Mouse (Mus musculus) spleen, adult 2 months (tissue): ENCODE measurements around the gene Pitpnm2. TPM values are rescaled to one million over a fixed set of nuclear protein-coding genes. Genes with fewer than 3 reads are reported as not detected.

ENCODE experiments used
- DNase-seq, 2 experiments: peaks; one replicate each; pipeline versions ENCODE4 v3.0.0 to v3.0.0-alpha.2; 2012 to 2021; ENCODE audit warnings: low spot score in 2 of 2, low read depth in 1 of 2
- H3K27ac ChIP-seq: fragments of 200-500 bp; 2 replicates; pipeline ENCODE4 v1.5.1; 2012; ENCODE audit warnings: low read length, inconsistent platforms; ENCODE audit not compliant: insufficient read depth
- H3K27me3 ChIP-seq: fragments of 200-500 bp; 2 replicates; pipeline ENCODE4 v1.6.1; 2012; ENCODE audit warnings: mild to moderate bottlenecking, moderate library complexity, low read length, inconsistent platforms; ENCODE audit not compliant: control insufficient read depth, insufficient read depth
- H3K36me3 ChIP-seq: fragments of 200-500 bp; 2 replicates; pipeline ENCODE4 v1.6.1; 2012; ENCODE audit warnings: mild to moderate bottlenecking, low read length, inconsistent platforms; ENCODE audit not compliant: control insufficient read depth, insufficient read depth
- H3K4me1 ChIP-seq: fragments of 200-500 bp; 2 replicates; pipeline ENCODE4 v1.6.1; 2011; ENCODE audit warnings: inconsistent platforms; ENCODE audit not compliant: control insufficient read depth, insufficient read depth, insufficient read length
- H3K4me3 ChIP-seq: fragments of 200-500 bp; 2 replicates; pipeline ENCODE4 v1.5.1; 2011; ENCODE audit warnings: mild to moderate bottlenecking, inconsistent platforms; ENCODE audit not compliant: insufficient read depth, insufficient read length; ENCODE audit errors: extremely low read depth
- CTCF ChIP-seq: fragments of 200-500 bp; IDR thresholded peaks from 2 replicates; pipeline ENCODE4 v1.5.1; 2011; ENCODE audit warnings: mild to moderate bottlenecking, inconsistent platforms; ENCODE audit not compliant: insufficient read depth, insufficient read length, insufficient replicate concordance; ENCODE audit errors: extremely low read depth
- POLR2A ChIP-seq: fragments of 200-500 bp; IDR thresholded peaks from 2 replicates; pipeline ENCODE4 v1.6.1; 2011; ENCODE audit warnings: low read depth, low read length, inconsistent platforms
- WGBS: fragments of 180-500 bp; shearing (Covaris S2); methylation state at CpG from one replicate; pipeline ENCODE4 v1.1.7; 2018; 5-methylcytosine and 5-hydroxymethylcytosine counted together
- polyA plus RNA-seq: library from polyadenylated mRNA; depleted of rRNA; stranded (reverse); fragments of >200 nt; gene quantifications from 2 replicates; pipeline ENCODE4 v1.2.3, GENCODE M21; 2012

Gene Pitpnm2
- polyA plus RNA-seq, 1 experiment: 65.8 TPM

DNA sequence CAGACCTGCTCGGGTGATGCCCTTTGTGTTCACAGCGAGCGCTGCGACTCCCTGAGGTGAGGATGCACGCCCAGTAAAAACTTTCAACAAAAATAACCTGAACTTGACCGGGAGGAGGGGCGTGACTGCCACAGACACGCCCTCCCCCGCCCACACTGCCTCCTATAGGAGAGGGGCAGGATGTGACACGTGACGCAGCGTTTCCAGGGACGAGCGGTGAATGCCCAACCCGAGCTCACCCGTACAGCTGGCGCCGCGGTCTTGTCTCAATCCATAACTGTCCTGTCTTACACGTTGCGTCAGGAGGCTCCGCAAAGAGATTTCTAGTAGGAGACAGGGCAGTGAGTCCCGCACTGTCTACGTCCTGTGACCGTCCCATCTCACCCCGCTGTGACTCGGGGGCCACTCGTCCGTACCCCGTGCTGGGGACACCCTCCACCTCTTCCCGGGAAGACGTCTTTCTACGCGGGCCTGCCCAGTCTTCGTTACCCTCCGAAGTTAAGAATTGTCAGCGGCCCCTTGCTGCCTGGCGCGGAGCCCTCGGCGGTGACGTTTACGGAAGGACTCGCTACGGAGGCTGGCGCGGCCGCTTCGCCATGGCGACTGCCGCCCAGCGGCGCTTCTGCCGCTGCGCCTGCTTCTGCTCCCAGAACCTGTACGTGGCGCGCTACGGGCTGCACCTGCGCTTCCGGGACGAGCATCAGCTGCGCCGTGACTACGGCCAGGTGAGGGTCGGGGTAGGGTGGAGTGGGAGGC, 137.6 kb downstream of the Pitpnm2 start, which contains the start of gene Ogfod2:
Ogfod2 (plus strand) TSS at position 556 of the 756 bp plus-strand sequence.
- TF ChIP-seq POLR2A (peak; percentile 55), CTCF (peak; percentile 22; the same call in 1 of the 2 replicates)
- peak; percentile 92 to 98 for DNase-seq
- Histone ChIP-seq H3K4me1 (peaks cover 14% of the 10 kb centered on the region; the same call in 1 of the 2 replicates), H3K27ac (peak within 1 kb of the TSS; percentile 94), H3K27me3 (no peaks in the 10 kb centered on the region), H3K4me3 (peak within 1 kb of the TSS; percentile 90), H3K36me3 (peaks cover 1% of the 10 kb centered on the region; the same call in 1 of the 2 replicates)
- WGBS: under 1% methylated on average over 66 of the region's 66 CpGs

DNA sequence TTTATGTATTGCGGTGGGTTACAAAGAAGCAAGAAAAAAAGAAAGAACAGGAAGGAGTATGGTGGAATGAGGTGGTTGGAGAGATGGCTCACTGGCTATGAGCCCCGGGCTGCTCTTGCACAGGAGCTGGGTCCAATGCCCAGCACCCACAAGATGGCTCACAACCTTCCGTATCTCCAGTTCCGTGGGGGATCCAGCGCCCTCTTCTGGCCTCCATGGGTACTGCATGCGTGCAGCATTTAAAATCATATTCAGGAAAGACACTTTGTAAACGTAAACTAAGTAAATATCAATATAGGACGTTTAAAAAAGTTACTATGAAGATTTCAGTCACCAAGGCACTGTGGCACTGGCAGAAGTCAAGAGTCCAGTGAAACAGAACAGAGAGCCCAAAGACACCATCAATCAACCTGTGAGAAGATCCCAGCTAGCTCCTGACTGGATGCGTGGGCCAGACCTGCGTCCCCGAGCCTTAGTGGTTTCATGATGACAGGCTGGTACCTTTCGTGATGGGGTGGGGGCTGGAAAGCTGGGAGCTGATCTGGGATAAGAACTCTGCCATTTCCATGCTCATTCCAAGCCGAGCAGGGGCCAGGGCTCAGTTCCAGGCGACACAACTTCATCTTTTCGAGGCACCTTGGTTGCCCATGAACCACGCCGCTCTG, 138.4 kb downstream of the Pitpnm2 start:
- Histone ChIP-seq H3K36me3 (peaks cover 1% of the 10 kb centered on the region; the same call in 1 of the 2 replicates), H3K4me1 (peaks cover 12% of the 10 kb centered on the region; the same call in 1 of the 2 replicates), H3K27ac (peak overlapping the region; percentile 60), H3K4me3 (peak overlapping the region; percentile 90), H3K27me3 (no peaks in the 10 kb centered on the region)
- TF ChIP-seq POLR2A: no peak
- peak; percentile 69; the same call in 1 of the 2 replicates for TF ChIP-seq CTCF
- peak; percentile 31 to 33 for DNase-seq
- WGBS: 19% methylated on average over 17 of the region's 17 CpGs

DNA sequence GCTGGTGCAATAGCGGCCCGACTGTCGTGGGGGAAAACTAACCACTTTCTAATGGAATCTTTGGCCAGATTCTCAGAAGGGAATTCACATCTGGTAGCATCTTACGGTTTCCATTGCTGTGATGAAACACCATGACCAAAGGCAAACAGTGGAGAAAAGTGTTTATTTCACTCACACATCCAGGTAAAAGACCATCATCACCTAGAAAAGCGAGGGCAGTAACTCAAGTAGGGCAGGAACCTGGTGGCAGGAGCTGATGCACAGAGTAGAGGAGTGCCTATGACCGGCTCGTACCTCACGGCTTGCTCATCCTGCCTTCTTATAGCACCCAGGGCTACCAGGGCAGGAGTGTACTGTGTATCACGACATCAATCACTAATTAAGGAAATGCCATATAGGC, 146.0 kb downstream of the Pitpnm2 start:
- 96% methylated on average over 9 of the region's 9 CpGs for WGBS

DNA sequence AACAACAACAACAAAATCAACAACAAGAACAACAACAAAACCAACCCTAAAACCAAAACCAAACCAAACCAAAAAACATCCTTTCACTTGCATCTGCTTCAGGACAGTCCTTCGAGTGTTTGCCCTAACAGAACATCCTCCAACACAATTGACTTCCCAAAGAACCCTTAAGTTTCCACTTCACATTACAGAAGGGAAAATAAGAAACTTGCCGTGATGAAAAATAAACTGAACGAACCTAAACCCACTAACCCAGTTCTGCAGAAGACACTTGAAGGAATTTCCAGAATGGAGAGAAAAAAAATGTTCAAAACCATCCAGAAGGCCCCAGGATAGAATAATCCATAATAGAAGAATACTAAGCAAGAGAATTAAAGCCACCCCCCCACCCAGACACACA, 146.5 kb downstream of the Pitpnm2 start:
- Histone ChIP-seq H3K36me3 (no peaks in the 10 kb centered on the region), H3K27me3 (no peaks in the 10 kb centered on the region), H3K4me1 (no peaks in the 10 kb centered on the region), H3K4me3 (no peak overlapping the region), H3K27ac (no peak overlapping the region)
- TF ChIP-seq POLR2A (no peak), CTCF (no peak)
- 83% methylated on average over 3 of the region's 3 CpGs for WGBS
- DNase-seq: no peak

More for the DNA sequence above, 146.0 kb downstream of the Pitpnm2 start:
- no peaks in the 10 kb centered on the region for H3K27me3 ChIP-seq
- no peak for DNase-seq
- no peaks in the 10 kb centered on the region for H3K4me1 ChIP-seq
- no peak overlapping the region for H3K27ac ChIP-seq
- no peaks in the 10 kb centered on the region for H3K36me3 ChIP-seq
- no peak for TF ChIP-seq CTCF
- no peak for TF ChIP-seq POLR2A
- no peak overlapping the region for H3K4me3 ChIP-seq

DNA sequence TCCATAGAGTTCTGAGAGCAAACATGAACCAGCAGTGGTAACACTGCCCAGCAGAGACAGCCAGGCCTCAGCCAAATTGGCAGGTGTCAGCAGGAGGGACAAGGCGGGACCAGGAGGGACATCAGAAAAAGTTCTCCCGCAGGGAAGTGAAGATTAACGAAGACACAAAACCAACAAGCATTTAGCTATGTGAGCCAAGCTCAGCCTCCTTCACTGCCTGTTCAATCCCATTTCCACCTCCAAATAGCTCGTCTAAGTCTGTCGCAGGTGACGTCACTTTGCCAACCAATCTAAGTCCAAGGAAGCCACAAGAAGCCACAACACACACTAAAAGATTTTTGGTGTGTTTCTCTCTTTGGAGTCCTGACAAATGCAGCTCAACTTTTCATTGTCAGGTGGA, 147.2 kb downstream of the Pitpnm2 start:
- Histone ChIP-seq H3K36me3 (no peaks in the 10 kb centered on the region), H3K4me3 (no peak overlapping the region), H3K27me3 (no peaks in the 10 kb centered on the region), H3K4me1 (no peaks in the 10 kb centered on the region), H3K27ac (no peak overlapping the region)
- WGBS: 88% methylated on average over 6 of the region's 6 CpGs
- TF ChIP-seq CTCF (no peak), POLR2A (no peak)
- no peak for DNase-seq

DNA sequence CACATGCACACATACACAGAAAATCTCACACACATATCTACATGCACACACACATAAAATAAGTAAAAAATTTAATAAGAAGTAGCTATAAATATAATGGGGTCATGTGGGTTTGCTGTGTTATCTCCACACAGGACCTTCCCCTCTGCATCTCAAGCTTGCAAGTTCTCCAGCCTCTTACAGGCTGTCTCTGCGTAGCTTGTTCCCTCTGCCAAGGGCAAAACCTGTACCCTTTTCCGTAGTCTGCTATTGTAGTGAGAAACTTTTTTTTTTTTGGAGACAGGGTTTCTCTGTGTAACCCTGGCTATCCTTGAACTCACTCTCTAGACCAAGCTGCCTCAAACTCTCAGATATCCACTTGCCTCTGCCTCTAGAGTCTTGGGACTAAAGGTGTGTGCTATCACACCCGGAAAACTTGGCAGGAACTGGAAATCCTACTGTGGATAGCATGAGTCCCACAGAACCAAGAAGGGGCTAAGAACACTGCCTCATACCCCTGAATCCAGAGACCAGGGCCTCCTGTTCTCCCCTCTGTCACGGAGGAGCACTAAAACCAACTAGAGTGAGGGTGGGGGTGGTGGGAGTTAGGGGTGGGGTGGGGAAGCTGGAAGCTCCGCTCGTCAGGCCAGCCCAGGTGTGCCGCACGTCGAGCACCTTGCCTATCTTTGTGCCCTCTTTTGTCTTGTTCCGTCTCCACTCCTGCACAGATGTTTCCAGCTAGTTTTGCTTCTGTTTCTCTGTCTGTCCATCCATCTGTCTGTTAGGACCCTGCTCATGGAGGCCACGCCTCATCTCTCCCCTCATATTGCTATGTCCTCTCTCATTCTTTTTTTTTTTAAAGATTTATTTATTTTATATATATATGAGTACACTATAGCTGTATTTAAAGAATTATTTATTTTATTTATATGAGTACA, 149.2 kb downstream of the Pitpnm2 start:
- 90% methylated on average over 11 of the region's 11 CpGs for WGBS

More for the DNA sequence above, 149.2 kb downstream of the Pitpnm2 start:
- no peak for DNase-seq
- no peaks in the 10 kb centered on the region for H3K27me3 ChIP-seq
- no peak overlapping the region for H3K27ac ChIP-seq
- H3K4me1 ChIP-seq: peaks cover 2% of the 10 kb centered on the region; the same call in 1 of the 2 replicates
- H3K36me3 ChIP-seq: no peaks in the 10 kb centered on the region
- no peak overlapping the region for H3K4me3 ChIP-seq
- TF ChIP-seq POLR2A (no peak), CTCF (no peak)
